Mouse (Mus musculus) common myeloid progenitor, adult 5-6 weeks (primary cell): ENCODE measurements around the gene Hoxa6. TPM values are rescaled to one million over a fixed set of nuclear protein-coding genes. Genes with fewer than 3 reads are reported as not detected.

Source experiments
- ATAC-seq: replicated peaks from 2 replicates; pipeline ENCODE4 v1.8.0; 2016; ENCODE audit warnings: low read depth, mild to moderate bottlenecking, moderate TSS enrichment, inconsistent platforms; ENCODE audit not compliant: poor library complexity, severe bottlenecking
- total RNA-seq: library from RNA; stranded (forward); fragments of 200-1000, 187-1606 nt; gene quantifications from 2 replicates; pipeline ENCODE4 v1.2.3, GENCODE M21; 2017

Hoxa6 gene
- total RNA-seq, 1 experiment from 2014 or later = not detected

- peak; percentile 40; the same call in 1 of the 2 replicates for ATAC-seq
Measured at GRCm38 (mm10) chr6:52204050-52204752, 4.3 kb downstream of the Hoxa6 start, which contains the start of gene Hoxa5. Gene Hoxa5 (minus strand): TSS chr6:52204587.

- no peak for ATAC-seq
Measured at GRCm38 (mm10) chr6:52203371-52204049, 5.0 kb downstream of the Hoxa6 start.

GRCm38 (mm10) chr6:52203121-52203370 lies 5.5 kb downstream of the Hoxa6 start:
- ATAC-seq = no peak

- ATAC-seq = no peak
Measured at GRCm38 (mm10) chr6:52202362-52203120, 6.0 kb downstream of the Hoxa6 start.

- no peak for ATAC-seq
Measured at GRCm38 (mm10) chr6:52201269-52201668, 7.3 kb downstream of the Hoxa6 start.

- ATAC-seq = no peak
Measured at GRCm38 (mm10) chr6:52200751-52201250, 7.7 kb downstream of the Hoxa6 start.

- no peak for ATAC-seq
Measured at GRCm38 (mm10) chr6:52200073-52200750, 8.3 kb downstream of the Hoxa6 start.

- ATAC-seq = no peak
Measured at GRCm38 (mm10) chr6:52197271-52197670, 11.3 kb downstream of the Hoxa6 start.

- no peak for ATAC-seq
Measured at GRCm38 (mm10) chr6:52196811-52197210, 11.7 kb downstream of the Hoxa6 start.

GRCm38 (mm10) chr6:52194690-52195089 lies 13.8 kb downstream of the Hoxa6 start:
- no peak for ATAC-seq

GRCm38 (mm10) chr6:52191860-52192550 lies 16.5 kb downstream of the Hoxa6 start:
- peak; percentile 94 for ATAC-seq

- no peak for ATAC-seq
Measured at GRCm38 (mm10) chr6:52190906-52191810, 17.4 kb downstream of the Hoxa6 start, which contains the start of gene Hoxa4. Gene Hoxa4 (minus strand): TSS chr6:52191753.

- ATAC-seq = no peak
Measured at GRCm38 (mm10) chr6:52190410-52190809, 18.1 kb downstream of the Hoxa6 start.

GRCm38 (mm10) chr6:52189909-52190308 lies 18.6 kb downstream of the Hoxa6 start:
- ATAC-seq = no peak

- ATAC-seq = no peak
Measured at GRCm38 (mm10) chr6:52189172-52189591, 19.3 kb downstream of the Hoxa6 start.

- ATAC-seq = no peak
Measured at GRCm38 (mm10) chr6:52186500-52186899, 22.0 kb downstream of the Hoxa6 start.

GRCm38 (mm10) chr6:52185834-52186233 lies 22.7 kb downstream of the Hoxa6 start:
- ATAC-seq = no peak

GRCm38 (mm10) chr6:52185222-52185621 lies 23.3 kb downstream of the Hoxa6 start:
- ATAC-seq = no peak

GRCm38 (mm10) chr6:52184668-52185067 lies 23.9 kb downstream of the Hoxa6 start:
- no peak for ATAC-seq
